ENCODE assay signal across 13 mouse cellular contexts in genomic region chr16:74857752-74858151, GRCm38 (mm10).
A peak's percentile ranks its signal among the peaks of the same experiment; 100 is the strongest.
DNase-seq lines count a peak whose midpoint lies in the region; ATAC-seq and TF ChIP-seq lines count a peak whose summit lies in the region.
"Had no signal": no experiment of that assay in that cellular context is flagged by ENCODE, and none has a peak within 500 bp of the region (broad histone marks: within the 10 kb centered on the region; RNA-seq: fewer than 3 reads in every experiment).

No protein-coding gene starts in this region.

- no peak overlapping the region for H3K27ac ChIP-seq in forebrain, embryonic 11.5 days (ENCODE audit: low read depth, low read length)
- H3K27ac ChIP-seq in forebrain, embryonic 10.5 days, result no peak overlapping the region
- H3K27ac ChIP-seq in liver, adult 2 months (replicated peaks; ENCODE audit: insufficient read depth, low read depth, low read length), result no peak overlapping the region
- H3K27ac ChIP-seq in neural tube, embryonic 15.5 days (replicated peaks), result no peak overlapping the region
- H3K27ac ChIP-seq: limb, embryonic 13.5 days had no signal

- DNase-seq in forebrain, embryonic 11.5 days (ENCODE audit: low spot score), result no peak
- DNase-seq in forebrain, embryonic 10.5 days (ENCODE audit: extremely low spot score, low spot score), result no peak
- DNase-seq in liver, adult 2 months (ENCODE audit: extremely low read depth, low read depth, low spot score), result no peak
- DNase-seq in liver, result no peak
- peak; percentile 8 for DNase-seq in NIH3T3 (ENCODE audit: low read depth)
- peak; percentile 5 for DNase-seq in forelimb bud, embryonic 11.5 days (ENCODE audit: low read depth, low spot score)
- DNase-seq in right cerebral cortex, postnatal 4 days, result no peak
- DNase-seq: adrenal gland, adult 8-10 months; cerebellum, postnatal 14 days; heart, postnatal 14 days; kidney, postnatal 14 days had no signal

- ATAC-seq in forebrain, embryonic 11.5 days (replicated peaks; ENCODE audit: low FRiP score), result peak; percentile 70; the same call in 1 of the 2 replicates
- no peak for ATAC-seq in neural tube, embryonic 15.5 days (ENCODE audit: low FRiP score)

- H3K4me3 ChIP-seq in forebrain, embryonic 11.5 days (ENCODE audit: low read depth, low read length), result no peak overlapping the region
- no peak overlapping the region for H3K4me3 ChIP-seq in forebrain, embryonic 10.5 days
- H3K4me3 ChIP-seq in liver, adult 2 months (ENCODE audit: insufficient read depth, low read depth, low read length), result no peak overlapping the region
- H3K4me3 ChIP-seq in neural tube, embryonic 15.5 days (replicated peaks), result no peak overlapping the region
- H3K4me3 ChIP-seq: limb, embryonic 13.5 days had no signal

- H3K4me2 ChIP-seq in forebrain, embryonic 11.5 days (ENCODE audit: low read depth, low read length, severe bottlenecking), result no peak overlapping the region
- no peak overlapping the region for H3K4me2 ChIP-seq in neural tube, embryonic 15.5 days
- H3K4me2 ChIP-seq: limb, embryonic 13.5 days had no signal

- no peak for TF ChIP-seq POLR2A in liver, adult 2 months (IDR thresholded peaks at IDR 0.05; ENCODE audit: extremely low read depth, insufficient read depth, low read length)

- H3K4me1 ChIP-seq in forebrain, embryonic 11.5 days (replicated peaks; ENCODE audit: control insufficient read depth, insufficient read depth, low read length), result no peaks in the 10 kb centered on the region
- H3K4me1 ChIP-seq in forebrain, embryonic 10.5 days, result no peaks in the 10 kb centered on the region
- H3K4me1 ChIP-seq in liver, adult 2 months (ENCODE audit: control insufficient read depth, insufficient read depth, low read length), result no peaks in the 10 kb centered on the region
- H3K4me1 ChIP-seq in neural tube, embryonic 15.5 days, result no peaks in the 10 kb centered on the region
- H3K4me1 ChIP-seq: limb, embryonic 13.5 days had no signal

- WGBS in forebrain, embryonic 11.5 days, result 23% methylated on average over 2 of the region's 2 CpGs
- WGBS in forebrain, embryonic 10.5 days, result 26% methylated on average over 2 of the region's 2 CpGs
- WGBS in liver, adult 2 months, result 11% methylated on average over 2 of the region's 2 CpGs
- WGBS in neural tube, embryonic 15.5 days, result 23% methylated on average over 2 of the region's 2 CpGs

- H3K79me2 ChIP-seq in liver, adult 2 months (ENCODE audit: control insufficient read depth, insufficient read depth, low read length), result no peaks in the 10 kb centered on the region

- peak; percentile 28; the same call in 1 of the 2 replicates for TF ChIP-seq CTCF in liver, adult 2 months (IDR thresholded peaks at IDR 0.05; ENCODE audit: low read depth, low read length)

- H3K9ac ChIP-seq in forebrain, embryonic 11.5 days (ENCODE audit: low read length), result no peak overlapping the region
- no peak overlapping the region for H3K9ac ChIP-seq in liver, adult 2 months (ENCODE audit: low read depth, low read length)
- H3K9ac ChIP-seq in neural tube, embryonic 15.5 days (replicated peaks), result no peak overlapping the region
- H3K9ac ChIP-seq: limb, embryonic 13.5 days had no signal

- no peaks in the 10 kb centered on the region for H3K36me3 ChIP-seq in forebrain, embryonic 11.5 days (ENCODE audit: control insufficient read depth, insufficient read depth, low read length)
- H3K36me3 ChIP-seq in forebrain, embryonic 10.5 days (replicated peaks), result no peaks in the 10 kb centered on the region
- H3K36me3 ChIP-seq in liver, adult 2 months (ENCODE audit: control insufficient read depth, insufficient read depth, low read length), result no peaks in the 10 kb centered on the region
- no peaks in the 10 kb centered on the region for H3K36me3 ChIP-seq in neural tube, embryonic 15.5 days
- H3K36me3 ChIP-seq: limb, embryonic 13.5 days had no signal

- no peaks in the 10 kb centered on the region for H3K9me3 ChIP-seq in forebrain, embryonic 11.5 days (ENCODE audit: control insufficient read depth, low read length)
- H3K9me3 ChIP-seq in forebrain, embryonic 10.5 days, result no peaks in the 10 kb centered on the region
- no peaks in the 10 kb centered on the region for H3K9me3 ChIP-seq in neural tube, embryonic 15.5 days (replicated peaks)
- H3K9me3 ChIP-seq: limb, embryonic 13.5 days had no signal

- H3K27me3 ChIP-seq in forebrain, embryonic 11.5 days (ENCODE audit: control insufficient read depth, insufficient read depth, low read length), result no peaks in the 10 kb centered on the region
- H3K27me3 ChIP-seq in forebrain, embryonic 10.5 days (ENCODE audit: poor library complexity, severe bottlenecking), result no peaks in the 10 kb centered on the region
- no peaks in the 10 kb centered on the region for H3K27me3 ChIP-seq in liver, adult 2 months (ENCODE audit: control insufficient read depth, insufficient read depth, low read length)
- H3K27me3 ChIP-seq in neural tube, embryonic 15.5 days (replicated peaks), result no peaks in the 10 kb centered on the region
- H3K27me3 ChIP-seq: limb, embryonic 13.5 days had no signal

Comparison
In these comparisons a context has a peak if more than half of its experiments do, and no peak if none do; other contexts are left out.
1. DNase-seq: peak in NIH3T3 (single experiment) and forelimb bud, embryonic 11.5 days (single experiment); none in forebrain, embryonic 11.5 days (single experiment), forebrain, embryonic 10.5 days (single experiment), liver, adult 2 months (single experiment), liver (single experiment) and right cerebral cortex, postnatal 4 days (single experiment).